Mouse (Mus musculus): ENCODE results near the gene Tarbp1.

The Tarbp1 gene

DNA sequence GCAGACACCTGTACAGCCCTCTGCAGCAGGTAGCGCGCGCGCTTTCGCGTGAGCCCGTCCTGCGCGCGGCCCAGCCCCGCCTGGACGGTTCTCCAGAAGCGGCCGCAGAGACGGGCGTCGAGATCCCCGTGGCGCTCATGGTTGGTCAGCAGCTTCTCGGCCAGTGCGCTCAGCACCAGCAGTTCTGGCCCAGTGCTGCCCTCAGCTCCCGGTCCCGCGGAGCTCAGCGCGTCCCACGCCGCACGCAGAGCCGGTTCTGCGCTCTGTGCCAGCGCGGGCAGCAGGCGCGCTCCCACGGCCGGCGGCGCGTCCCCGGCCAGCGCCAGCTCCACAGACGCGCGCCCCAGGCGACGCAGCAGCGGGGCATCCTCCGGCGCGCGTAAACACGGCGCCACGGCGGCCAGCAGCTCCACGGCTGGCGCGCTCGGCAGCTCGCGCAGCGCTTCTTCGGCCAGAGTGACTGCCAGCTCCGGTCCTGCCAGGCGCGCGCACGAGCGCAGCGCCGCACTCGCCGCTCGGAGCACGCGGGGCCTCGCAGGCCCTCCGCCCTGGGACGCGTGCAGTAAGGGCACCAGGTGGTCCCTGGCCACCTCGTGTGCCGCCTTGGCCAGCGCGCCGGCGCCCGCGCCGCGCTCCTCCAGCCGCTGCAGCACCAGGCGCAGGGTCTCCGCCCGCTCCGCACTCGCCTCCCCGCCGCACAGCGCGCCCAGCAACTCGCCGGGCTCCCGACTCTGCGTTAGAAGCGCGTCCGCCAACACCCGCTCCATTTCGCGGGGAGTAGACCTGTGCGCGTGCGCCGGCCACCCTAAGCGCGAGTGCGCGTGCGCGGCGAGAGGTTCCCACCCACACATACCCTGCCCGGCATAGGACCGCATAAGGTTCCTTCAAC is at the start of gene Tarbp1:
Tarbp1 (minus strand) TSS at position 767 of the 889 bp plus-strand sequence.
- peak; percentile 91 for DNase-seq (ENCODE audit: low spot score)

GRCm38 (mm10) chr8:126524233-126524985 is 49.5 kb upstream of the Tarbp1 start:
- DNase-seq (ENCODE audit: low spot score), result peak; percentile 86

DNA sequence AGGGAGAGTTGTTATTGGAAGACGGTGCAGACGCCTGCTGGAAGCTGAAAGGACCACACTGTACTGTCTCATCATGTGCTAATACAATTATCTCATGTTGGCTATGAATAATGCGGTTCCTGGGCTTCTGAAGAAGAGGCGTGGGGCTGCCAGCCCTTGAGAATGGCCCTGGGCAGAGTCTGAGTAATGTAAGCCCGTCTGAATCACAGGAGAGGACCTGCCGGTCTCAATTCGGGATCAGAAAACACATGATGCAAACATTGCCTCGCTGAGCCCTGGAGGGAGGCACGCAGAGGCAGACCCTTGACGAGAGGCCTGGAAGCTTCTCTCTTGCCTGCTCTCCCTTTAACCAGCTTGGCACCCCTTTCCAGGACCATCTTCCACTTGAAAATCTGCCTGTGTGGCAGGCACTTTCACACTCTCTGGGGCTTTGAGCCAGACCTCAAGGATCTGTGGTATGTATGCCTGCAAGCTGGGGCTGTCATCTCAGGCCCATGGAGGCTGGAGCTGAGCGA is 48.3 kb upstream of the Tarbp1 start:
- DNase-seq (ENCODE audit: low spot score), result no peak

- no peak for DNase-seq (ENCODE audit: low spot score)
Observed at GRCm38 (mm10) chr8:126519447-126519975, 44.6 kb upstream of the Tarbp1 start.

- peak; percentile 93 for DNase-seq (ENCODE audit: low spot score)
Observed at GRCm38 (mm10) chr8:126516620-126517577, 42.0 kb upstream of the Tarbp1 start.

DNA sequence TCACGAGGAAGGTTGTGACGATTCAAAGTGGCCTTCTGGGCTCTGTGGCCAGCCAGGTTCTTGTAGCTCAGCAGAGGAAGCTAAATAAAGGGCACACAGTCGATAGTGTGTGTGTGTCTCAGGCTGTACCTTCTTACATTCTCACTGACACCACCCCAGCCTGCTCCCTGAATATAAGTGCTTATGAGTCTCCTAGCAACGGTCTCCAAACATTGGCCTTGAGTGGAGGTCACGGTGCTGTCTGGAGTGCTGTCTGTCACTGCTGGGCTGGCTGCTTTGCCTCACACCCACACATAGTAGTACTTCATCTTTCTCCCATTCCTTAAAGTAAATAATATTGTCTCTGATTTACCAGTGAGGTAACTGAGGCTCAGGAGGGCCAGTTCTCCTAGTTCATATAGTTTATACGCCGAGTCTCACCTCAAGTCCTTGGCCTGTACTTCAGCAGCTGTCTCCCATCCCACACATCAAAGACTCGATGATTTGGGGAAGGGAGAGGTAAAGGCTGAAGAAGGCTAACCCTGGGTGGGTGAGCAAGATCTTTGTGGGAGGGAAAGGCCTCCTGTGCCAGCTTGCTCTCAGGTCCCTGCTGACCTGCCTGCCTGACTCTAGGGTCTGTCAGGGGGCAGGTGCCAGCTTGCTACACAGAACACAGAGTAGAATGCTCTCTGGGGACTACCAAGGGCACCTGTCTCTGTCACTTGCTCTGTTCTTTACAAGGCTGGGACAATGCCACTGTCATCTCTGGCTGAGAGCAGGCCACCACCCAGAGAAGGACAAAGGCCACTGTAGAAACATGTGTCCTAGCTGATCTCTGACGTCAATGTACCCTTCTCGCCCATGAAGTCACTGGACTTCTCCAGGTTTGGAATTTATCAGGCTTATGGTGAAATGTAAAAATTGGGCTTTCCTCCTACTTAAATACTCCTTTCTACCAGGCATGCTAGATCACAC is 39.4 kb upstream of the Tarbp1 start:
- no peak for DNase-seq (ENCODE audit: low spot score)

- DNase-seq (ENCODE audit: low spot score), result no peak
Observed at GRCm38 (mm10) chr8:126510866-126511265, 36.0 kb upstream of the Tarbp1 start.

DNA sequence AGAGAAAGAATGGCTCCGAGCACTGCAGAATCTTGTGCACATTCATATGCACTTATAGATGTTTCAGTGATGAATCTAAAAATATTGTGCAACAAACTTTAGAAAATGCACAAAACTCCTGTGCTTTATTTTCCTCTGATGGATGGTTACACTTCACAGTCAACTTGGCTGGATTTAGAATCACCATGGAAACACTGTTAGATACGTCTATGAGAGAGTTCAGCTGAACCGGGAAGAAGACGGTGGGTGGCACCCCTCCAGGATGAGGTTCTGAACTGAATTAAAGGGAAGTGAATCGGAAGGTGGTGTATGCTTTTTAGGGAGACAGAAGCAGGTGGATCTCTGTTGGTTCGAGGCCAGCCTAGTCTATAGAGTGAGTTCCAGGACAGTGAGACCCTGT is 34.8 kb upstream of the Tarbp1 start:
- DNase-seq (ENCODE audit: low spot score), result no peak

DNA sequence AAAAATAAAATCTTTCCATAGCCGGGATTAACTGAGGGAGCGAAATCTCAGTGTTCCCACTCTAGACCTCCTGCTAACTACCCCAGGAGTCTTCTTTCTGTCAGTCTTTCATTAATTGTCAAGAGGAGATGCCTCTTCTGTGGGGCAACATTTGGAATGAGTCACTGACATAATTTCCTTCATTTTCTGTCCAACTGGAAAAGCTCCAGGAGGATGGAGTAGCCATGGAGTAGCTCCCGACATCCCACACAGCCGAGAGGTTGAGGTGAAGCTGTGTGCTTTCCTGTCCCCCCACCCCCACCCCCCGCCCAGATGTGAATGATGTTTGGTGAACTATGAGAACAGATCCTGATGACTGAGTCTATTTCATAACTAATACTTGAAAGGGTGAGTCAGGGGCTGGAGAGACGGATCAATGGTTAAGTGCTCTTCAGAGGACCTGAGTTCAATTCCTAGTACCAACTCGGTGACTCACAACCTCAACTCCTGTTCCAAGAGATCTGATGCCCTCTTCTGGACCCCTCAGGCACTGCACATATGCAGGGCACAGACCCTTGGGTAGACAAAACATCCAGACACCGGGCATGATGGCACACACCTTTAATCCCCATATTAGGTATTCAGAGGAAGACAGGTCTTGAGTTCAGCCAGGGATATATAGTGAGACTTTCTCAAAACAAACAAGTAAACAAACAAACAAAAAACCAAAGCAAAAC is 34.2 kb upstream of the Tarbp1 start:
- DNase-seq (ENCODE audit: low spot score), result no peak

DNA sequence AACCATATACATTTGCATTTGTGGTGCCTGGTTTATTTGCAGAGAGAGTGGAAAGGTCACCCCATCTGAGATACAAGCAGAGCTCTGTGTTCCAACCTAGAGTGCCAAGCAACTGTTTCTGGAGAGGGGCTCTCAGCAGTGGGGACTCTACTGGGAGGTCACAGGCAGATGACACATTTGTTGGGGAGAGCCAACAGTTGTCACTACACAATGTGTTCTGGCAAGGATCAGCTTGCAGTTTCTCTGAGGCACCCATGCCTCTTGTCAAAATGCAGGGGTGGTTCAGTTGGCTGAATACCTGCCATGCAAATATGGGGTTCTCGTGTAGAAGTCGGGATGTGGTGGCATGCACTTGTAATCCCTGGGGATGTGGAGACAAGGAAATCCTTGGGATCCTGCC is 33.4 kb upstream of the Tarbp1 start:
- DNase-seq (ENCODE audit: low spot score), result no peak

DNA sequence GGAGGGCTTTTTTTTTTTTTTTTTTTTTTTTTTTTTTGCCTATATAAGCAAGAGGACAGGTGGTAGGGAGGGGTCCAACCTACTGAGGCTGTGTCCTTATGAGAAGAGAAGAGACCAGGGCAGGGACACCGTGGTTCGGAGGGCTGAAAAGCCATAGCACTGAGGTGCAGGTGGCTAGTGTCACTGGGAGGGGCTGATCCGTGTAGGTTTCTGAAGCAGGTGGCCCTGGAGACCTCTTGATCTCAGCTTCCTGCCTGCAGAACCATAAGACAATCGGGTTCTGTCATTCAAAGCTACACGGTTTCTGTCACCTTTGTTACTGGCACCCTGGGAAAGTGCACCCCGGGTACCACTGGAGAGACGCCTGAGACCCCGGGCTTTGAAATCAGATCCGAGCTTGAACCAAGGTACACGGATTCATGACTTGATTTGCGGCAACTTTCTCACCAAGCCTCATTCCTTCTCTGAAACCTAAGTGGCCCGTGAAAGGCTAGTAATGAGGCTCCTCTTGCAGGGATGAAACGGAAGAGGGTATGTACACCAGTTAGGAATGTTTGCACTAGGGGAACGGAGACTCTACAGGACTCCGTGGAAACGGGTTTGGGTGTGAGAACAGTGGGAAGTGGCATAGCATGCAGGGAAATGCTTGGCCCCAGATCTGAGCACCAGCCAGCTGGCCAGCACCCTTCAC is 29.8 kb upstream of the Tarbp1 start:
- no peak for DNase-seq (ENCODE audit: low spot score)

- DNase-seq (ENCODE audit: low spot score), result no peak
Observed at GRCm38 (mm10) chr8:126502722-126503121, 27.9 kb upstream of the Tarbp1 start.

DNA sequence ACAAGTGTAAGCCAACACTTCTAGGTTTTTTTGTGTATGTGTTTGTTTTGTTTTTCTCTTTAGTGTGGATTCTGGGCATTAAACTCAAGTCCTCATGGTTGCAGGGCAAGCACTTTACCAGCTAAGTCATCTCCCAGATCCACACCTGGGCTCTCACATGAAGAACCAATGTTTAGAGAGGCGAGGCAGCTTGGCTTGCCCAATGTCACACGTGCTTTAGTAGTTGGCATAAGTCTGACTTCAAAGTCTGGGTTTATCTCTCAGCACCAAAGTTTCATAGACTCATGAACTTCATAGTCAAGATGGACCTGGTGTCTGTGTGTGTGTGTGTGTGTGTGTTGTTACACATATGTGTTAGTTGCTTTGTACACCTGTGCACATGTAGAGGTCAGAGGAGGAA is 24.5 kb upstream of the Tarbp1 start:
- DNase-seq (ENCODE audit: low spot score), result no peak

GRCm38 (mm10) chr8:126498465-126498864 is 23.6 kb upstream of the Tarbp1 start:
- DNase-seq (ENCODE audit: low spot score), result no peak

DNA sequence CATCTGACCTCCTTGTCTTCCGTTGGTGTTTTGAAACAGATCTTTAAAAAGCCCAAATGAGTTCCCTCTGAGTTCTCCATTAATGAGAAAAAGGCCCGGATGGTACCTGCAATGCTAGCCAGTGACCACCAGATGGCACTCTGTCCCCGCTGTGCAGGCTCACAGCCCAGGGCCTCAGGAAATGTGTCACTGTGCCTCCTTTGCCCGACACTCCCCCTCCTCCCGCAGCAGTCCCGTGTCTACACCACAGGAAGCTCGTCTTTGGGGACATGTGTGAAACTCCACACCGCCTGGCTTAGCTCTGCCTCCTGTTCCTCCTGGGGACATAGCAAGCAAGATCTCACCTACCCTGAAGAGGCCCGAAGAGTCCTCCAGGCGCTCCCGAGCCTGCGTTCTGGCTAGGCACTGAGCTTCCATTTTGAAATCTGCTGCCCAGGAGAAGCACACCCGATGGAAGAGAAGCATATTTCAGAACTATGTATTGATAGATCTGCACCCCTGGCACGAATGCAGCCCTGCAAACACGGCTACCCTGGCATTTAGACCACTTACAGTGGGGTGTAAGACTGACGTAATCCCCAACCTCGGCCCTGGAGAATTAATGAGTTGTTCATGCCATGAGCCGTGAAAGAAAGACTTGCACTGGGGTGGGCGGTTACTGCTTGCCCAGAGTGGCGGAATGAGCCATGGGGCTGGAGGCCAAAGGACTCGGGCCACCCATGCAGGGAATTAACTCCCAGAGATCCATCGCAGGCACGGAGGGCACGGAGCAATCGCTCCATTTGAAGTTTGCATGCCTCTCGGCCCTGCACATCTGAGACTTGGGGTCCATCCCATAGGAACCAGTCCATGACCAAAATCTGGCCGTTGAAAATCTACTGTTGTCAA is 22.9 kb upstream of the Tarbp1 start:
- peak; percentile 91 for DNase-seq (ENCODE audit: low spot score)

GRCm38 (mm10) chr8:126496915-126497314 is 22.1 kb upstream of the Tarbp1 start:
- no peak for DNase-seq (ENCODE audit: low spot score)

DNA sequence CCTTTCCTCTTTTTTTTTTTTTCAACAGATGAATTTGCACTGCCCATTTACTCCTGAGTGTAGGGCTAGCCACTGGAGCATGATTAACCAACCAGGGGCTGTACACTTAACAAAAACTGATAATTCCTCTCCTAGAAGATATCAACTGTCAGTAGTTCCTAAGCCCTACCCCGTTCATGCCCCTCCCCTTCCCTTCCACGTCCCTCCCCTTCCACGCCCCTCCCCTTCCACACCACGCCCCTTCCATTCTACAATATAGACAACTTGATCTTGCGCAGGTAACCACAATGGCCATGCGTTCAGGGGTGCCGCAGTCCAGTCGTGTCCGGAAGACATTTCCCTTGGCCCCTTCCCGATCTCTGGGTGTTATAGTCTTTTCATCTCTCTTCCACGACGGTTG is 20.6 kb upstream of the Tarbp1 start:
- DNase-seq (ENCODE audit: low spot score), result no peak
